Comparison of ENCODE assay signal across 16 mouse cellular contexts in genomic region chr10:42082227-42082840, GRCm38 (mm10).
A peak's percentile ranks its signal among the peaks of the same experiment; 100 is the strongest.
DNase-seq lines count a peak whose midpoint lies in the region; ATAC-seq and TF ChIP-seq lines count a peak whose summit lies in the region.
"Had no signal": no experiment of that assay in that cellular context is flagged by ENCODE, and none has a peak within 500 bp of the region (broad histone marks: within the 10 kb centered on the region; RNA-seq: fewer than 3 reads in every experiment).

No protein-coding gene starts in this region.

- H3K4me1 ChIP-seq in lung, postnatal 0 days (ENCODE audit: insufficient read depth, low read depth, low read length): no peaks in the 10 kb centered on the region
- peaks cover 6% of the 10 kb centered on the region; the same call in 1 of the 2 replicates for H3K4me1 ChIP-seq in heart, embryonic 15.5 days (replicated peaks)
- no peaks in the 10 kb centered on the region for H3K4me1 ChIP-seq in stomach, embryonic 15.5 days
- H3K4me1 ChIP-seq in thymus, adult 2 months (replicated peaks; ENCODE audit: control insufficient read depth, insufficient read depth, low read length): no peaks in the 10 kb centered on the region
- H3K4me1 ChIP-seq: embryonic facial prominence, embryonic 12.5 days; forebrain, embryonic 10.5 days; hindbrain, embryonic 13.5 days; neural tube, embryonic 15.5 days had no signal

- no peaks in the 10 kb centered on the region for H3K27me3 ChIP-seq in lung, postnatal 0 days (replicated peaks; ENCODE audit: insufficient read depth, low read length)
- H3K27me3 ChIP-seq in heart, embryonic 15.5 days: no peaks in the 10 kb centered on the region
- no peaks in the 10 kb centered on the region for H3K27me3 ChIP-seq in stomach, embryonic 15.5 days (replicated peaks)
- H3K27me3 ChIP-seq in thymus, adult 2 months (ENCODE audit: control insufficient read depth, insufficient read depth, low read length): no peaks in the 10 kb centered on the region
- H3K27me3 ChIP-seq: embryonic facial prominence, embryonic 12.5 days; hindbrain, embryonic 13.5 days; neural tube, embryonic 15.5 days had no signal

- no peaks in the 10 kb centered on the region for H3K9me3 ChIP-seq in lung, postnatal 0 days (ENCODE audit: low read length)
- H3K9me3 ChIP-seq in heart, embryonic 15.5 days (replicated peaks): no peaks in the 10 kb centered on the region
- H3K9me3 ChIP-seq in stomach, embryonic 15.5 days: no peaks in the 10 kb centered on the region
- H3K9me3 ChIP-seq: embryonic facial prominence, embryonic 12.5 days; hindbrain, embryonic 13.5 days; neural tube, embryonic 15.5 days had no signal

- TF ChIP-seq EP300 in lung, postnatal 0 days (IDR thresholded peaks at IDR 0.05): peak; percentile 75

- DNase-seq in heart, adult 18-20 months: peak; percentile 40 to 48
- DNase-seq in heart, postnatal 4 days: no peak
- DNase-seq in lung, postnatal 0 days (ENCODE audit: low spot score): no peak
- DNase-seq in lung, postnatal 4 days: no peak
- DNase-seq in thymus, adult 2 months: no peak
- DNase-seq in Muller cell, postnatal 12 days (ENCODE audit: inconsistent ontology term): no peak
- DNase-seq: cerebellum, postnatal 36 days; layer of hippocampus, postnatal 36 days; lung, adult 18-20 months; retina, postnatal 1 day had no signal

- H3K27ac ChIP-seq in lung, postnatal 0 days (ENCODE audit: low read length): no peak overlapping the region
- H3K27ac ChIP-seq in heart, embryonic 15.5 days: peak overlapping the region; percentile 18; the same call in 1 of the 2 replicates
- H3K27ac ChIP-seq in stomach, embryonic 15.5 days: no peak overlapping the region
- no peak overlapping the region for H3K27ac ChIP-seq in thymus, adult 2 months (ENCODE audit: control insufficient read depth, insufficient read depth, low read length)
- H3K27ac ChIP-seq: embryonic facial prominence, embryonic 12.5 days; forebrain, embryonic 10.5 days; hindbrain, embryonic 13.5 days; neural tube, embryonic 15.5 days had no signal

- no peak overlapping the region for H3K9ac ChIP-seq in lung, postnatal 0 days (replicated peaks; ENCODE audit: low read depth)
- H3K9ac ChIP-seq in heart, embryonic 15.5 days: no peak overlapping the region
- H3K9ac ChIP-seq in stomach, embryonic 15.5 days: no peak overlapping the region
- H3K9ac ChIP-seq: embryonic facial prominence, embryonic 12.5 days; hindbrain, embryonic 13.5 days; neural tube, embryonic 15.5 days had no signal

- WGBS in lung, postnatal 0 days: 30% methylated on average over 7 of the region's 7 CpGs
- WGBS in heart, embryonic 15.5 days: 16% methylated on average over 7 of the region's 7 CpGs
- WGBS in stomach, embryonic 15.5 days: 35% methylated on average over 7 of the region's 7 CpGs
- WGBS in thymus, adult 2 months: 65% methylated on average over 7 of the region's 7 CpGs

- H3K36me3 ChIP-seq in lung, postnatal 0 days (ENCODE audit: insufficient read depth, low read length): no peaks in the 10 kb centered on the region
- H3K36me3 ChIP-seq in heart, embryonic 15.5 days: no peaks in the 10 kb centered on the region
- H3K36me3 ChIP-seq in stomach, embryonic 15.5 days: no peaks in the 10 kb centered on the region
- H3K36me3 ChIP-seq in thymus, adult 2 months (ENCODE audit: control insufficient read depth, insufficient read depth, low read length): no peaks in the 10 kb centered on the region
- H3K36me3 ChIP-seq: embryonic facial prominence, embryonic 12.5 days; forebrain, embryonic 10.5 days; hindbrain, embryonic 13.5 days; neural tube, embryonic 15.5 days had no signal

- no peak overlapping the region for H3K4me2 ChIP-seq in lung, postnatal 0 days (replicated peaks; ENCODE audit: low read depth, low read length)
- no peak overlapping the region for H3K4me2 ChIP-seq in heart, embryonic 15.5 days
- no peak overlapping the region for H3K4me2 ChIP-seq in stomach, embryonic 15.5 days
- H3K4me2 ChIP-seq: embryonic facial prominence, embryonic 12.5 days; hindbrain, embryonic 13.5 days; neural tube, embryonic 15.5 days had no signal

- ATAC-seq in lung, postnatal 0 days: no peak
- ATAC-seq in heart, embryonic 15.5 days (replicated peaks; ENCODE audit: insufficient number of reproducible peaks, insufficient read depth, low FRiP score, low read depth): 0 out of 2 replicates have a peak, but pooled peaks have one; percentile 31
- ATAC-seq in stomach, embryonic 15.5 days (ENCODE audit: insufficient read depth, low FRiP score, low read depth): peak; percentile 31; the same call in 1 of the 2 replicates

- no peak overlapping the region for H3K4me3 ChIP-seq in lung, postnatal 0 days (ENCODE audit: low read depth, low read length)
- H3K4me3 ChIP-seq in heart, embryonic 15.5 days: no peak overlapping the region
- no peak overlapping the region for H3K4me3 ChIP-seq in stomach, embryonic 15.5 days (replicated peaks)
- no peak overlapping the region for H3K4me3 ChIP-seq in thymus, adult 2 months (ENCODE audit: control insufficient read depth, insufficient read depth, low read length)
- H3K4me3 ChIP-seq: embryonic facial prominence, embryonic 12.5 days; forebrain, embryonic 10.5 days; hindbrain, embryonic 13.5 days; neural tube, embryonic 15.5 days had no signal

- no peak for TF ChIP-seq CTCF in lung, postnatal 0 days (IDR thresholded peaks at IDR 0.05)
- TF ChIP-seq CTCF in thymus, adult 2 months (IDR thresholded peaks at IDR 0.05; ENCODE audit: borderline replicate concordance, control insufficient read depth, extremely low read depth, insufficient read depth, low read length, poor library complexity): no peak

- TF ChIP-seq POLR2A in thymus, adult 2 months (IDR thresholded peaks at IDR 0.05; ENCODE audit: control insufficient read depth, extremely low read depth, insufficient read depth, low read length, poor library complexity): no peak

Comparison
In these comparisons a context has a peak if more than half of its experiments do, and no peak if none do; other contexts are left out.
1. DNase-seq: peak in heart, adult 18-20 months (2 of 2); none in heart, postnatal 4 days (single experiment), lung, postnatal 0 days (single experiment), lung, postnatal 4 days (0 of 2), thymus, adult 2 months (single experiment) and Muller cell, postnatal 12 days (single experiment).